Mouse (Mus musculus): ENCODE data around the gene Izumo2.

GRCm38 (mm10) chr7:44757164-44757563 is 48.6 kb downstream of the Izumo2 start:
- TF ChIP-seq CTCF (IDR thresholded peaks at IDR 0.05) (no peak), EP300 (IDR thresholded peaks at IDR 0.05) (no peak)
